Mouse (Mus musculus): ENCODE measurements around the gene Galns. TPM values are rescaled to one million over a fixed set of nuclear protein-coding genes. Genes with fewer than 3 reads are reported as not detected.
A peak's percentile ranks its signal among the peaks of the same experiment; 100 is the strongest.

Galns gene
- polyA plus RNA-seq, 1 experiment from 2014 or later, result 4.6 TPM

GRCm38 (mm10) chr8:122584981-122585380, 26.3 kb downstream of the Galns start:
- WGBS, result 83% methylated on average over 9 of the region's 9 CpGs
- Histone ChIP-seq H3K4me1 (replicated peaks; ENCODE audit: control insufficient read depth, insufficient read depth, low read length) (peaks cover 7% of the 10 kb centered on the region), H3K27me3 (replicated peaks; ENCODE audit: control insufficient read depth, insufficient read depth, low read length) (no peaks in the 10 kb centered on the region), H3K9me3 (ENCODE audit: control insufficient read depth, low read length) (no peaks in the 10 kb centered on the region), H3K4me3 (replicated peaks; ENCODE audit: low read length) (no peak overlapping the region), H3K4me2 (ENCODE audit: low read length) (no peak overlapping the region), H3K27ac (ENCODE audit: low read length) (no peak overlapping the region), H3K9ac (replicated peaks; ENCODE audit: low read depth, low read length) (no peak overlapping the region), H3K36me3 (ENCODE audit: control insufficient read depth, insufficient read depth) (no peaks in the 10 kb centered on the region)
- ATAC-seq, result no peak

GRCm38 (mm10) chr8:122580926-122581325, 30.3 kb downstream of the Galns start:
- Histone ChIP-seq H3K27ac (ENCODE audit: low read length) (no peak overlapping the region), H3K4me3 (replicated peaks; ENCODE audit: low read length) (no peak overlapping the region), H3K9ac (replicated peaks; ENCODE audit: low read depth, low read length) (no peak overlapping the region), H3K9me3 (ENCODE audit: control insufficient read depth, low read length) (no peaks in the 10 kb centered on the region), H3K36me3 (ENCODE audit: control insufficient read depth, insufficient read depth) (no peaks in the 10 kb centered on the region), H3K27me3 (replicated peaks; ENCODE audit: control insufficient read depth, insufficient read depth, low read length) (no peaks in the 10 kb centered on the region), H3K4me2 (ENCODE audit: low read length) (no peak overlapping the region), H3K4me1 (replicated peaks; ENCODE audit: control insufficient read depth, insufficient read depth, low read length) (peaks cover 11% of the 10 kb centered on the region)
- no peak for ATAC-seq
- 81% methylated on average over 15 of the region's 15 CpGs for WGBS

- ATAC-seq, result no peak
- Histone ChIP-seq H3K27me3 (replicated peaks; ENCODE audit: control insufficient read depth, insufficient read depth, low read length) (no peaks in the 10 kb centered on the region), H3K4me2 (ENCODE audit: low read length) (no peak overlapping the region), H3K36me3 (ENCODE audit: control insufficient read depth, insufficient read depth) (no peaks in the 10 kb centered on the region), H3K27ac (ENCODE audit: low read length) (no peak overlapping the region), H3K9ac (replicated peaks; ENCODE audit: low read depth, low read length) (no peak overlapping the region), H3K4me1 (replicated peaks; ENCODE audit: control insufficient read depth, insufficient read depth, low read length) (peaks cover 17% of the 10 kb centered on the region), H3K9me3 (ENCODE audit: control insufficient read depth, low read length) (no peaks in the 10 kb centered on the region), H3K4me3 (replicated peaks; ENCODE audit: low read length) (no peak overlapping the region)
- WGBS, result 19% methylated on average over 7 of the region's 7 CpGs
Measured at GRCm38 (mm10) chr8:122579196-122579595, 32.1 kb downstream of the Galns start.

- Histone ChIP-seq H3K9ac (replicated peaks; ENCODE audit: low read depth, low read length) (peak overlapping the region; percentile 74), H3K4me2 (ENCODE audit: low read length) (peak overlapping the region; percentile 69), H3K9me3 (ENCODE audit: control insufficient read depth, low read length) (no peaks in the 10 kb centered on the region), H3K27ac (ENCODE audit: low read length) (no peak overlapping the region), H3K4me1 (replicated peaks; ENCODE audit: control insufficient read depth, insufficient read depth, low read length) (peaks cover 19% of the 10 kb centered on the region), H3K4me3 (replicated peaks; ENCODE audit: low read length) (peak overlapping the region; percentile 71), H3K36me3 (ENCODE audit: control insufficient read depth, insufficient read depth) (no peaks in the 10 kb centered on the region), H3K27me3 (replicated peaks; ENCODE audit: control insufficient read depth, insufficient read depth, low read length) (no peaks in the 10 kb centered on the region)
- WGBS, result 39% methylated on average over 10 of the region's 10 CpGs
- ATAC-seq, result peak; percentile 34
Measured at GRCm38 (mm10) chr8:122577116-122577515, 34.1 kb downstream of the Galns start.

GRCm38 (mm10) chr8:122576648-122577022, 34.6 kb downstream of the Galns start, which contains the start of gene Aprt:
Gene Aprt (minus strand): TSS chr8:122576909.
- peak; percentile 93 for ATAC-seq
- no peaks in the 10 kb centered on the region for H3K36me3 ChIP-seq (ENCODE audit: control insufficient read depth, insufficient read depth)
- H3K9ac ChIP-seq (replicated peaks; ENCODE audit: low read depth, low read length), result peak within 1 kb of the TSS; percentile 74
- H3K27ac ChIP-seq (ENCODE audit: low read length), result no peak within 1 kb of the TSS
- H3K4me1 ChIP-seq (replicated peaks; ENCODE audit: control insufficient read depth, insufficient read depth, low read length), result peaks cover 19% of the 10 kb centered on the region
- under 1% methylated on average over 39 of the region's 39 CpGs for WGBS
- H3K27me3 ChIP-seq (replicated peaks; ENCODE audit: control insufficient read depth, insufficient read depth, low read length), result no peaks in the 10 kb centered on the region
- no peaks in the 10 kb centered on the region for H3K9me3 ChIP-seq (ENCODE audit: control insufficient read depth, low read length)
- peak within 1 kb of the TSS; percentile 71 for H3K4me3 ChIP-seq (replicated peaks; ENCODE audit: low read length)
- peak within 1 kb of the TSS; percentile 69 for H3K4me2 ChIP-seq (ENCODE audit: low read length)

- no peaks in the 10 kb centered on the region for H3K36me3 ChIP-seq (ENCODE audit: control insufficient read depth, insufficient read depth)
- peak; percentile 18 for ATAC-seq
- no peaks in the 10 kb centered on the region for H3K27me3 ChIP-seq (replicated peaks; ENCODE audit: control insufficient read depth, insufficient read depth, low read length)
- no peak overlapping the region for H3K27ac ChIP-seq (ENCODE audit: low read length)
- peak overlapping the region; percentile 71 for H3K4me3 ChIP-seq (replicated peaks; ENCODE audit: low read length)
- H3K9me3 ChIP-seq (ENCODE audit: control insufficient read depth, low read length), result no peaks in the 10 kb centered on the region
- 17% methylated on average over 21 of the region's 21 CpGs for WGBS
- peak overlapping the region; percentile 69 for H3K4me2 ChIP-seq (ENCODE audit: low read length)
- H3K4me1 ChIP-seq (replicated peaks; ENCODE audit: control insufficient read depth, insufficient read depth, low read length), result peaks cover 19% of the 10 kb centered on the region
- peak overlapping the region; percentile 74 for H3K9ac ChIP-seq (replicated peaks; ENCODE audit: low read depth, low read length)
Measured at GRCm38 (mm10) chr8:122575735-122576647, 35.3 kb downstream of the Galns start.

GRCm38 (mm10) chr8:122575286-122575685, 36.0 kb downstream of the Galns start:
- Histone ChIP-seq H3K27me3 (replicated peaks; ENCODE audit: control insufficient read depth, insufficient read depth, low read length) (no peaks in the 10 kb centered on the region), H3K27ac (ENCODE audit: low read length) (no peak overlapping the region), H3K4me1 (replicated peaks; ENCODE audit: control insufficient read depth, insufficient read depth, low read length) (peaks cover 19% of the 10 kb centered on the region), H3K4me3 (replicated peaks; ENCODE audit: low read length) (no peak overlapping the region; the same call in 1 of the 2 replicates), H3K36me3 (ENCODE audit: control insufficient read depth, insufficient read depth) (no peaks in the 10 kb centered on the region), H3K4me2 (ENCODE audit: low read length) (peak overlapping the region; percentile 69), H3K9ac (replicated peaks; ENCODE audit: low read depth, low read length) (no peak overlapping the region), H3K9me3 (ENCODE audit: control insufficient read depth, low read length) (no peaks in the 10 kb centered on the region)
- no peak for ATAC-seq
- WGBS, result 78% methylated on average over 8 of the region's 8 CpGs

GRCm38 (mm10) chr8:122574667-122575251, 36.5 kb downstream of the Galns start:
- no peak for ATAC-seq
- Histone ChIP-seq H3K27ac (ENCODE audit: low read length) (no peak overlapping the region), H3K27me3 (replicated peaks; ENCODE audit: control insufficient read depth, insufficient read depth, low read length) (no peaks in the 10 kb centered on the region), H3K4me1 (replicated peaks; ENCODE audit: control insufficient read depth, insufficient read depth, low read length) (peaks cover 19% of the 10 kb centered on the region), H3K36me3 (ENCODE audit: control insufficient read depth, insufficient read depth) (no peaks in the 10 kb centered on the region), H3K9ac (replicated peaks; ENCODE audit: low read depth, low read length) (no peak overlapping the region), H3K4me2 (ENCODE audit: low read length) (no peak overlapping the region), H3K9me3 (ENCODE audit: control insufficient read depth, low read length) (no peaks in the 10 kb centered on the region), H3K4me3 (replicated peaks; ENCODE audit: low read length) (no peak overlapping the region)
- WGBS, result 68% methylated on average over 10 of the region's 10 CpGs

GRCm38 (mm10) chr8:122574264-122574663, 37.0 kb downstream of the Galns start:
- Histone ChIP-seq H3K27me3 (replicated peaks; ENCODE audit: control insufficient read depth, insufficient read depth, low read length) (no peaks in the 10 kb centered on the region), H3K27ac (ENCODE audit: low read length) (no peak overlapping the region), H3K9me3 (ENCODE audit: control insufficient read depth, low read length) (no peaks in the 10 kb centered on the region), H3K9ac (replicated peaks; ENCODE audit: low read depth, low read length) (no peak overlapping the region), H3K4me2 (ENCODE audit: low read length) (no peak overlapping the region), H3K4me1 (replicated peaks; ENCODE audit: control insufficient read depth, insufficient read depth, low read length) (peaks cover 20% of the 10 kb centered on the region), H3K4me3 (replicated peaks; ENCODE audit: low read length) (no peak overlapping the region), H3K36me3 (ENCODE audit: control insufficient read depth, insufficient read depth) (no peaks in the 10 kb centered on the region)
- no peak for ATAC-seq
- WGBS, result 66% methylated on average over 3 of the region's 3 CpGs

Measured in forebrain, embryonic 16.5 days (tissue).